Mouse (Mus musculus): ENCODE data around the gene Patj.
A peak's percentile ranks its signal among the peaks of the same experiment; 100 is the strongest.
"Not testable (repeated sequence)": the region's sequence is repeated elsewhere in the genome, so short reads cannot be mapped to it uniquely, and the experiment has no call there.

Gene Patj

GRCm38 (mm10) chr4:98665884-98666283 lies 270.3 kb downstream of the Patj start:
- DNase-seq (ENCODE audit: low spot score), result no peak

- DNase-seq (ENCODE audit: low spot score), result no peak
These were observed 270.9 kb downstream of the Patj start for GRCm38 (mm10) chr4:98666451-98666850.

- no peak for DNase-seq (ENCODE audit: low spot score)
These were observed 271.4 kb downstream of the Patj start for GRCm38 (mm10) chr4:98667009-98667408.

- no peak for DNase-seq (ENCODE audit: low spot score)
These were observed 281.9 kb downstream of the Patj start for GRCm38 (mm10) chr4:98677506-98677905.

GRCm38 (mm10) chr4:98686678-98687267 lies 291.2 kb downstream of the Patj start:
- DNase-seq (ENCODE audit: low spot score), result no peak

- no peak for DNase-seq (ENCODE audit: low spot score)
These were observed 292.5 kb downstream of the Patj start for GRCm38 (mm10) chr4:98688116-98688515.

GRCm38 (mm10) chr4:98688520-98688919 lies 292.9 kb downstream of the Patj start:
- DNase-seq (ENCODE audit: low spot score), result no peak

GRCm38 (mm10) chr4:98689988-98690387 lies 294.4 kb downstream of the Patj start:
- DNase-seq (ENCODE audit: low spot score), result no peak

GRCm38 (mm10) chr4:98693465-98694185 lies 298.0 kb downstream of the Patj start:
- DNase-seq (ENCODE audit: low spot score), result no peak

- no peak for DNase-seq (ENCODE audit: low spot score)
These were observed 302.3 kb downstream of the Patj start for GRCm38 (mm10) chr4:98697932-98698331.

GRCm38 (mm10) chr4:98698921-98699320 lies 303.3 kb downstream of the Patj start:
- DNase-seq (ENCODE audit: low spot score), result no peak

- no peak for DNase-seq (ENCODE audit: low spot score)
These were observed 304.6 kb downstream of the Patj start for GRCm38 (mm10) chr4:98700156-98700555.

GRCm38 (mm10) chr4:98702201-98702894 lies 306.8 kb downstream of the Patj start:
- DNase-seq (ENCODE audit: low spot score), result peak; percentile 74

- no peak for DNase-seq (ENCODE audit: low spot score)
These were observed 315.3 kb downstream of the Patj start for GRCm38 (mm10) chr4:98710891-98711290.

GRCm38 (mm10) chr4:98717735-98718546 lies 322.4 kb downstream of the Patj start:
- no peak for DNase-seq (ENCODE audit: low spot score)

- no peak for DNase-seq (ENCODE audit: low spot score)
These were observed 322.9 kb downstream of the Patj start for GRCm38 (mm10) chr4:98718547-98718917.

GRCm38 (mm10) chr4:98722454-98722853 lies 326.9 kb downstream of the Patj start:
- DNase-seq (ENCODE audit: low spot score), result peak; percentile 39

- not testable (repeated sequence) for DNase-seq (ENCODE audit: low spot score)
These were observed 329.1 kb downstream of the Patj start for GRCm38 (mm10) chr4:98724682-98725081.

GRCm38 (mm10) chr4:98725439-98725838 lies 329.9 kb downstream of the Patj start:
- DNase-seq (ENCODE audit: low spot score), result no peak

- DNase-seq (ENCODE audit: low spot score), result no peak
These were observed 331.1 kb downstream of the Patj start, which contains the start of gene L1td1 for GRCm38 (mm10) chr4:98726590-98727237. L1td1 (plus strand) TSS chr4:98726734.

- no peak for DNase-seq (ENCODE audit: low spot score)
These were observed 331.8 kb downstream of the Patj start for GRCm38 (mm10) chr4:98727295-98727958.
